ENCODE assay signal across 8 mouse cellular contexts in the genomic region with DNA sequence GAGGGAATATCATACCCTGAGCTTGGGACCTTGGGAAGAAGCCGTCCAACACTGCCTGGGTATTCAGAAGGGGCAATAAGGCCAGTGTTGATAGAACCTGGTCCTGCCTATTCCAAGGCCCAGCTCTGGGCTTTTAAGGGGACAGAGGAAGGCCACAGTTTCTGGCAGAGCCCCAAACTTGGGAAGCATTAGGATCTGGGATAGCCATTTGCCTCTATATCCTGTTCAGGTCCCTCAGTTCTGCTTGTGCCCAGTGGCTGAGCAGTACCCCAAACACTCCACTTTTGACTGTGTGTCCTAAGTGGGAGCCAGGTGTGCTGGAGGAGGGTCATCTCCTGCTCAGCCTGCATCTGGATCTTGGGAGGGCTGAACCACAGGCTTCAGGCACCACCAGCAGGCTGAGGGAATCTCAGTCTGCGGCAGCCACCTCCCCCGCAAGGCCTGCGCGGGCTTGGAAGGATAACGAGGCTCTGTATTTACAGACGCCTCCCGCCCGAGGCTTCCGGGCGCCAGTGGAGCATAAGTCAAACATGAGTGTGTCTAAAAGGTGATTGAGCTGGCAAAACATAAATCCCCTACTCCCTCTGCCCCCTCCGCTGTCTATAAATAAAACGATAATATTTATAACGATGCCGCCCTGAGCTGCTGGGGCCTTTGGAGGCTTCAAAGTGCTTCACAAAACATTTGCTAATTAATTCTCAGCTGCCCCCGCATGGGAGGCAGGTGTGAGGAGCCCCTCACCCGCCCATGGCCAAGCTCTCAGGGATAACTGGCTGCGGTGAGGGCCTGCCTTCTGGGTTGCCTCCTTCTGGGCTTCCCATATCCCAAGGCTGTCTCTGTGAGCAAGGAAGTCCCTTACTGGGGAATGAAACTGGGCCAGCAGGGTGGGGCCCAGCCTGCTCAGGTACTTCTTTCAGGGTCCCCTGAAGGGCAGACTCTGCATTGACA.
DNase-seq lines count a peak whose midpoint lies in the region; ATAC-seq and TF ChIP-seq lines count a peak whose summit lies in the region.

No protein-coding gene starts in this region.

- peak overlapping the region; percentile 81 for H3K27ac ChIP-seq in lung, embryonic 14.5 days (ENCODE audit: low read depth)
- peak overlapping the region; percentile 87 for H3K27ac ChIP-seq in embryonic facial prominence, embryonic 13.5 days

- no peaks in the 10 kb centered on the region for H3K9me3 ChIP-seq in lung, embryonic 14.5 days (ENCODE audit: low read depth, low read length)
- no peaks in the 10 kb centered on the region for H3K9me3 ChIP-seq in embryonic facial prominence, embryonic 13.5 days

- ATAC-seq in lung, embryonic 14.5 days (ENCODE audit: insufficient read depth) = peak; percentile 48
- no peak for ATAC-seq in embryonic facial prominence, embryonic 13.5 days (ENCODE audit: insufficient number of reproducible peaks, insufficient read depth, low FRiP score, low TSS enrichment, low read depth)

- H3K27me3 ChIP-seq in lung, embryonic 14.5 days (ENCODE audit: insufficient read depth, low read length) = no peaks in the 10 kb centered on the region
- no peaks in the 10 kb centered on the region for H3K27me3 ChIP-seq in embryonic facial prominence, embryonic 13.5 days

- peaks cover 41% of the 10 kb centered on the region for H3K4me1 ChIP-seq in lung, embryonic 14.5 days (ENCODE audit: insufficient read depth)
- peaks cover 20% of the 10 kb centered on the region for H3K4me1 ChIP-seq in lung, adult 2 months (ENCODE audit: control insufficient read depth, insufficient read depth, low read length)
- peaks cover 69% of the 10 kb centered on the region for H3K4me1 ChIP-seq in embryonic facial prominence, embryonic 13.5 days

- DNase-seq in lung, embryonic 14.5 days = peak; percentile 85
- DNase-seq in lung, adult 2 months = no peak
- peak; percentile 67 for DNase-seq in heart, postnatal 4 days
- DNase-seq in liver = peak; percentile 51
- DNase-seq in ovary, postnatal 14 days (ENCODE audit: low spot score) = peak; percentile 52
- no peak for DNase-seq in B cell, adult 2 months
- no peak for DNase-seq in spleen, adult 18-20 months

- peaks cover 67% of the 10 kb centered on the region for H3K36me3 ChIP-seq in lung, embryonic 14.5 days (ENCODE audit: insufficient read depth)
- H3K36me3 ChIP-seq in embryonic facial prominence, embryonic 13.5 days = peaks cover 84% of the 10 kb centered on the region

- no peak for TF ChIP-seq CTCF in lung, embryonic 14.5 days (IDR thresholded peaks at IDR 0.05; ENCODE audit: low read depth)
- no peak for TF ChIP-seq CTCF in lung, adult 2 months (IDR thresholded peaks at IDR 0.05; ENCODE audit: insufficient read depth, low read length)

- H3K4me2 ChIP-seq in lung, embryonic 14.5 days = no peak overlapping the region
- H3K4me2 ChIP-seq in embryonic facial prominence, embryonic 13.5 days = no peak overlapping the region

- no peak overlapping the region for H3K4me3 ChIP-seq in lung, embryonic 14.5 days (ENCODE audit: low read depth, low read length)
- H3K4me3 ChIP-seq in lung, adult 2 months (replicated peaks; ENCODE audit: extremely low read depth, low read depth, low read length) = no peak overlapping the region
- no peak overlapping the region for H3K4me3 ChIP-seq in embryonic facial prominence, embryonic 13.5 days

- no peak for TF ChIP-seq POLR2A in lung, adult 2 months (IDR thresholded peaks at IDR 0.05; ENCODE audit: borderline replicate concordance, extremely low read depth, low read depth, low read length)

- no peak overlapping the region for H3K9ac ChIP-seq in lung, embryonic 14.5 days
- peak overlapping the region; percentile 44; the same call in 1 of the 2 replicates for H3K9ac ChIP-seq in embryonic facial prominence, embryonic 13.5 days

- WGBS in lung, embryonic 14.5 days = 9% methylated on average over 18 of the region's 18 CpGs
- 40% methylated on average over 18 of the region's 18 CpGs for WGBS in lung, adult 2 months
- 21% methylated on average over 18 of the region's 18 CpGs for WGBS in embryonic facial prominence, embryonic 13.5 days

Comparison
In these comparisons a context has a peak if more than half of its experiments do, and no peak if none do; other contexts are left out.
1. DNase-seq: peak in lung, embryonic 14.5 days (single experiment), heart, postnatal 4 days (single experiment), liver (single experiment) and ovary, postnatal 14 days (single experiment); none in lung, adult 2 months (single experiment), B cell, adult 2 months (0 of 2) and spleen, adult 18-20 months (0 of 2).